Mouse (Mus musculus): ENCODE data around the gene Sirt7. TPM values are rescaled to one million over a fixed set of nuclear protein-coding genes. Genes with fewer than 3 reads are reported as not detected.
A peak's percentile ranks its signal among the peaks of the same experiment; 100 is the strongest.

The Sirt7 gene
- polyA plus RNA-seq, 1 experiment, result not detected

DNA sequence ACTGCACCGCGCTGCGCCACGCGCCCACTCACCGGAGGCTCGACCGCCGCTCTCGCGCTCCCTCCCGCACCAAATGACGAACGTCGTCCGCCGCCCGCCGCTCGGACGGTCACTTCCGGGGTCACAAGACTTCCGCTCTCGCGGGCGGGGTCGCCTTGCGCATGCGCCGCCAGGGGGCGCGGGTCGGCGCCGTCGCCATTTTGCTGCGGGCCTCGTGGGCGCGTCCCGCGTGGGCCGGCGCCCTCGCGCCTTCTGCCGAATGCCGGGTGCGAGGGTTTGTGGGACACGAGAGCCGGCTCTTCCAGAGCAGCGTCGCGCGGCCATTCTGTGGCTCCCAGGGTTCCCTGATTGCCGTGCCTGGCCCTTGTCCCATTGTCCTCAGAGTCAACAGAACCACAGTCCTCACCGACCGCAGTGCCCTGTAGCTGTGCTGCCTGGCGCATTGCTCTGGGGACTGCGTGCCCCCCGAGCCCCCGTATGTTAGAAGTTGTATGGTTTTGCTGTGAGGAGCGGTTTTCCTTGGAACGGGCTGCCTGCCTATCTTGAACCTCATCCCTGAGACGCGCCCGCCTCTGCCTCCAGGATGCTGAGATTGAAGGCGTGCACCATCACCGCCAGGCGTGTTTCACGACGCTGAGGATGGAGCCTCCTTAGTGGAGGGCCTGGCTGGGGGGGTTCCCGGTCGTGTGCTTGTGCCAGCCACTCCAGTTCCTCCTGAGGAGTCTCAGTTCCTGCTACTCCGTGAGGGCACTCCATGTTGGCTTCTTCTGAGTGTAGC is 43.4 kb downstream of the Sirt7 start, which contains the start of gene Arhgdia:
Arhgdia (minus strand) TSS at position 135 of the 778 bp plus-strand sequence.
- WGBS, result 3% methylated on average over 73 of the region's 75 CpGs
- Histone ChIP-seq H3K4me3 (ENCODE audit: insufficient read depth, low read depth, low read length) (peak within 1 kb of the TSS; percentile 71), H3K27ac (ENCODE audit: insufficient read depth, low read depth, low read length) (peak within 1 kb of the TSS; percentile 85), H3K4me1 (ENCODE audit: control insufficient read depth, insufficient read depth, low read length) (peaks cover 20% of the 10 kb centered on the region)
- TF ChIP-seq CTCF (IDR thresholded peaks at IDR 0.05; ENCODE audit: insufficient read depth, low read depth, low read length) (0 out of 2 replicates have a peak, but pooled peaks have one; percentile 12), POLR2A (IDR thresholded peaks at IDR 0.05; ENCODE audit: insufficient read depth, low read depth, low read length) (peak; percentile 96)

DNA sequence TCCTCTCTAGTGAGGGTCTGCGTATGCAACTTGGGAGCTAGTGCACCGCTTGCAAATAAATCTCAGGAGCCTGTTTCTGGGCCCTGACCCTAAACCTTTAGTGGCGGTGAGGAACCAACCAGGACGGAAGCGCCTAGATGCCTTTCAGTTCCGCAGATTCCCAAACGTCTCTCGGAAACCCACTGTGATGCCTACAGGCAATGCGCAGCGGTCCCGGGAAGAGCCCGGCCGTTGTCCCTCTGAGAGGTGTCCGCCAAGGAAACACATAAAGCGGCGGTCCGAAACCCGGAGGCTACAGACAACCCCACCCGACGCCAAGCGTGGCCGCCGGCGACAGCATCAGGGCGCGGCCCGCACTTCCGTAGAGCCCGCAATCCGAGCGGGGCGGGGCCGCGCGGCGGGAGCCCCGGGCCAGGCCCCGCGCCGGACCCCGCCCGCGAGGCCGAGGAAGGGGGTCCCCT is 44.1 kb downstream of the Sirt7 start:
- Histone ChIP-seq H3K4me3 (ENCODE audit: insufficient read depth, low read depth, low read length) (peak overlapping the region; percentile 71), H3K4me1 (ENCODE audit: control insufficient read depth, insufficient read depth, low read length) (peaks cover 20% of the 10 kb centered on the region), H3K27ac (ENCODE audit: insufficient read depth, low read depth, low read length) (no peak overlapping the region)
- WGBS, result 6% methylated on average over 39 of the region's 44 CpGs
- TF ChIP-seq POLR2A (IDR thresholded peaks at IDR 0.05; ENCODE audit: insufficient read depth, low read depth, low read length) (no peak), CTCF (IDR thresholded peaks at IDR 0.05; ENCODE audit: insufficient read depth, low read depth, low read length) (0 out of 2 replicates have a peak, but pooled peaks have one; percentile 8)

DNA sequence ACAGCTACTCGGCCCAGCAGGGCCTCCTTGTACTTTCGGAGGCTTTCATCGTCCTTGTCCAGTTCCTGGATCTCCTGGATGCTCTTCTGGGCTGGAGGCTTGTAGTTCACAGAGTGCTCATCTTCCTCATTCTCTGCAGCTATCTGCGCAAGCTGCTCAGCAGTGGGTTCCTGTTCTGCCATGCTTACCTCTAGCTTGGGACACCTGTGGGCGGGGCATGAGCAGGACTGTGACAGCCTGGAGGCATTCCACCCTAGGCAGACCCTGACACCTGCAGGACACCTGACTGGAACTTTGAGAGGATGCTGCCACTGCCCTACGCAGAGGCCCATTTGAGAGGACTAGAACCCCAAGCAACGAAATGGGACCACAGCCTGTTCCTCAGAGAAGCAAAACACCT is 44.9 kb downstream of the Sirt7 start:
- peak overlapping the region; percentile 71 for H3K4me3 ChIP-seq (ENCODE audit: insufficient read depth, low read depth, low read length)
- no peak overlapping the region for H3K27ac ChIP-seq (ENCODE audit: insufficient read depth, low read depth, low read length)
- no peak for TF ChIP-seq POLR2A (IDR thresholded peaks at IDR 0.05; ENCODE audit: insufficient read depth, low read depth, low read length)
- no peak for TF ChIP-seq CTCF (IDR thresholded peaks at IDR 0.05; ENCODE audit: insufficient read depth, low read depth, low read length)
- 50% methylated on average over 7 of the region's 7 CpGs for WGBS
- peaks cover 20% of the 10 kb centered on the region for H3K4me1 ChIP-seq (ENCODE audit: control insufficient read depth, insufficient read depth, low read length)

DNA sequence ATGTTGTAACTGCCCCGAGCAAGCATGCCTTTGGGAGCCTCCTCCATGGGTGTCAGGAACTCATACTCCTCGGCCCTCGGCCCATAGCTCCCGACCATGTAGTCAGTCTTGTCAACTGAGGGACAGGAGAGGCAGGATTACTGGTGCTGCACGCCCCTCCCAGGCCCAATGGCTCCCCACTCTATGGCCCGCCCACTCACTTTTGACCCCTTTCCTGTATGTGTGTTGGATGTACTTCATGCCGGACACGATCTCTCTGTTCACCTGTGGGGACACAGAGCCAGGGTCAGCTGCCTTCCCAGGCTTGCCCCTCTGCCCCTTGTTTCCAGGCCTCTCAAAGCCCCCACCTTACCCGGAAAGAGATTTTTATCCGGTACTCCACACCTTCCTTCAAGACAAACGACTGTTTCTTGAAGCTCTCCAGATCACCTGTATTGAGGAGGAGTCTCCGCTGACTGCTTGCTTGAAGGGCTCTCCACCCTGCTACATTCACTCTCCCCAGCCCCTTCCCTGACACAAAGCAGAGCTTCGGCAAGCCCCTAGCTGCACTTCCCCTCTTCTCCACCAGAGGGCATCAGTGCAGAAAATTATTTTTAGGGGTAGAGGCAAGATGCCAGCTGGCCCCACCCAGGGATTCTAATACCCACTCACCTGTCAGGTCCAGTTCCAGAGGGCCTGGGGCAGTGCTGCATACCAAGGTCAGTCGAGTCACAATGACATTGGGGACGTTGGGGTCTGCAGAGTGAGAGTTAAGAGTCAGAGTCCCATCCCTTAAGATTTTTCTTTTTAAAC is 45.5 kb downstream of the Sirt7 start:
- no peak overlapping the region for H3K27ac ChIP-seq (ENCODE audit: insufficient read depth, low read depth, low read length)
- peaks cover 20% of the 10 kb centered on the region for H3K4me1 ChIP-seq (ENCODE audit: control insufficient read depth, insufficient read depth, low read length)
- no peak for TF ChIP-seq POLR2A (IDR thresholded peaks at IDR 0.05; ENCODE audit: insufficient read depth, low read depth, low read length)
- peak; percentile 86; the same call in 1 of the 2 replicates for TF ChIP-seq CTCF (IDR thresholded peaks at IDR 0.05; ENCODE audit: insufficient read depth, low read depth, low read length)
- peak overlapping the region; percentile 71 for H3K4me3 ChIP-seq (ENCODE audit: insufficient read depth, low read depth, low read length)
- WGBS, result 63% methylated on average over 15 of the region's 15 CpGs

DNA sequence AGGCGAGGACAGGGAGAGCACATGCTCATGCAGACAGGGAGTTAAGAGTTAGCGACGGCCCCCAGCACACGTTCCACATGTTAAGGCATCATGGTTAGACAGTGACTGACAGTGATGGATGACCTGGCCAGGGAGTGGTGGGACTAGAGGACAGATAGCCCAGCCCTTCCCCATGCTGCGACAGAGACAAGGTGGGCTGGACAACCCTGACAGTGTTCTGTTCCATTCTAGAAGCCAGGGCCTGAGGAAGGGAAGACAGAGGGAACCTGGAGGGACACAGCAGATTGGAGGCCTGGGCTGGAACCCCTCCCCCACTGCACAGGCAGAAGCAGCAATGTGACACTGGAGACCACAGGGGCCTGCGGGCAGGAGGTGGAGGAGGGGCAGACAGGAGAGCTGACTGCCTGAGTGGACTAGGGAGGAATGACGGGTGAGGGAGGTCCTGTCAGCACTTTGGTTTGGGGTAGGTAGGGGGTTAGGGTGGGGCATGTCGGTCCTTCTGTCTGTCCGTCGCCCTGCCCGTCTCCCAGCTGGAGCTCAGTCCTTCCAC is 46.3 kb downstream of the Sirt7 start:
- H3K4me1 ChIP-seq (ENCODE audit: control insufficient read depth, insufficient read depth, low read length), result peaks cover 20% of the 10 kb centered on the region
- 88% methylated on average over 11 of the region's 11 CpGs for WGBS
- no peak overlapping the region for H3K4me3 ChIP-seq (ENCODE audit: insufficient read depth, low read depth, low read length)
- TF ChIP-seq POLR2A (IDR thresholded peaks at IDR 0.05; ENCODE audit: insufficient read depth, low read depth, low read length) (no peak), CTCF (IDR thresholded peaks at IDR 0.05; ENCODE audit: insufficient read depth, low read depth, low read length) (no peak)
- no peak overlapping the region for H3K27ac ChIP-seq (ENCODE audit: insufficient read depth, low read depth, low read length)

DNA sequence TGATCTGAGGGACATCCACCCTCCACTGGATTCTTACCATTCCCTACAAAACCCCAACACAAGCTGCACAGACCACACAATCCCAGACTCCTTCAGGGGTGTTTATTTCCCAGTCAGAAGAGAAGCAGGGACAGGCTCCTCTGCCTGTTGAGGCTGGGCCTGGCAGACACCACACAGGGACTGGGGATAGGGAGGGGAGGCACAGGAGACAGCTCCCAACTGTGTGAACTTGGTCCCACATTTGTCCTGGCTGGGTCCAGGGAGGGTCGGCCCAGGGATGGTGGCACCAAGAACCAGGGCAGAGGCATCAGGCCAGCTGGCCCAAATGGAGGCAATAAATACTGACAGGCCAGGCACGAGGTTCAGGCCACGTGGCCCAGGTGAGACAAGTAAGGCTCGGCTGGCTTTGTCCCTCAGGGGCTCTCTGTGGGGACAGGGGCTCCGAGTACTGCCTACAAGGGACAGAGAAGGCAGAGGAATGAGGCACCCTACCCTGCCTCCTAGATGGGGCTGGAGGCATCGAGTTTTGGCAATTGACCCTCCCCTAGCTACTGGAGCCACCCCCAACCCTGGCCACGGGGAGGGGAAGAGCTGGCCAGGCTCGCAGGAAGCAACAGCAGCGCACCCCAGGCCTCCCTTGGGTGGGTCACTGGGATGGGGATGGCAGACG is 46.9 kb downstream of the Sirt7 start:
- H3K27ac ChIP-seq (ENCODE audit: insufficient read depth, low read depth, low read length), result no peak overlapping the region
- 75% methylated on average over 10 of the region's 10 CpGs for WGBS
- no peak for TF ChIP-seq CTCF (IDR thresholded peaks at IDR 0.05; ENCODE audit: insufficient read depth, low read depth, low read length)
- no peak for TF ChIP-seq POLR2A (IDR thresholded peaks at IDR 0.05; ENCODE audit: insufficient read depth, low read depth, low read length)
- H3K4me1 ChIP-seq (ENCODE audit: control insufficient read depth, insufficient read depth, low read length), result peaks cover 20% of the 10 kb centered on the region
- no peak overlapping the region for H3K4me3 ChIP-seq (ENCODE audit: insufficient read depth, low read depth, low read length)

DNA sequence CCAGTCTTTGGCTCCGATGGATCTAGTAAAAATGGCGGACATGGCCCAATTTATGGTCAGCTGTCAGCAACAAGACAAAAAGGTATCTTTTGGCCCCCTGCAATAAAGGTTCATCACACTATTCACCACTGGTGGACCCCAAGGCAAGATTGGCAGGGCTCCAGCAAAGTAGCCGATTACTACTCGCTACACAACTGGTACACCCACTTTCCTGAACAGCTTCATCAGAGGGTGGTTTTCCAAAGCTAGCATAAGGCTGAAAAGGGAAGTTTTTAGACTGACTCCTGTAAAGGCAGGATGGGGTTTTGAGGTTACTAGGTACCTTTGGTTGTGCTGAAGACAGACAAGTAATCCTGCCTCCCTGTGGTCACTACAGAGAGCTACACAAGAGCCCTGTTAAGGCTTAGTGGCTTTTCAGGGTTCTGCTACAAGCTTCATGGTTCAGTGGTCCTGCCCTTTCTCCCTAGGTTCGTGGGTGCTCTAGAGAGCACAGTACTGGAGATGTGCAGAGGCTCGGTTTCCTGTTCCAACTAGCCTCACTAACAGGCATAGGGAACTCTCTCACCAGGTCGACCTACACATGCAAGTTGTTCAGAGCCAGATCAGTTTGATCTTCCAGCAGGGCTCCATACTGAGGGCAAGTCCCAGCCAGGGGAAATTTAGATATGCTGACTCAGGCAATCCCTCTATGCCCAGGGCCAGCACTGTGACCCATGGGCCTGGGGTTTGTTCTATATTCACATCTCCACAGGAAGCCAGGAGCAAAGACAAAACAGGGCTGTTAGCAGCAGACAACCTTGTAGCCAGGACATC is 47.6 kb downstream of the Sirt7 start:
- Histone ChIP-seq H3K4me1 (ENCODE audit: control insufficient read depth, insufficient read depth, low read length) (peaks cover 20% of the 10 kb centered on the region), H3K4me3 (ENCODE audit: insufficient read depth, low read depth, low read length) (no peak overlapping the region), H3K27ac (ENCODE audit: insufficient read depth, low read depth, low read length) (no peak overlapping the region)
- TF ChIP-seq CTCF (IDR thresholded peaks at IDR 0.05; ENCODE audit: insufficient read depth, low read depth, low read length) (no peak), POLR2A (IDR thresholded peaks at IDR 0.05; ENCODE audit: insufficient read depth, low read depth, low read length) (no peak)
- 77% methylated on average over 7 of the region's 7 CpGs for WGBS
